Mouse (Mus musculus) kidney, postnatal 0 days (tissue): ENCODE measurements at regions not wholly inside any gene's neighbourhood (a gene's known extent, or its start where the extent isn't known, plus 50 kb on each side); places are given as distances from the start of the nearest gene placed in this dataset.

ENCODE experiments used
- ATAC-seq: fragments of 200-750 bp; cut with Nextera tagmentation; replicated peaks from 2 replicates; pipeline ENCODE4 v1.8.0; 2017; ENCODE audit warnings: low read depth, moderate number of reproducible peaks, moderate TSS enrichment, moderate library complexity; ENCODE audit not compliant: low FRiP score
- DNase-seq: peaks from one replicate; pipeline ENCODE4 v3.0.0-alpha.2; 2016; ENCODE audit warnings: low spot score
- H3K27ac ChIP-seq: fragments of 300-500 bp; sonication (generic); 2 replicates; pipeline ENCODE4 v1.5.1; 2014; ENCODE audit warnings: mild to moderate bottlenecking
- H3K27me3 ChIP-seq: fragments of 300-500 bp; sonication (generic); 2 replicates; pipeline ENCODE4 v1.6.1; 2014; ENCODE audit warnings: low read length, mixed read lengths; ENCODE audit not compliant: insufficient read depth
- H3K36me3 ChIP-seq: fragments of 300-500 bp; sonication (generic); 2 replicates; pipeline ENCODE4 v1.6.1; 2014; ENCODE audit warnings: low read length, mixed read lengths; ENCODE audit not compliant: insufficient read depth
- H3K4me1 ChIP-seq: fragments of 300-500 bp; sonication (generic); replicated peaks from 2 replicates; pipeline ENCODE4 v1.6.1; 2014; ENCODE audit warnings: antibody characterized with exemption, low read length, mixed read lengths; ENCODE audit not compliant: insufficient read depth
- H3K4me2 ChIP-seq: fragments of 300-500 bp; sonication (generic); 2 replicates; pipeline ENCODE4 v1.6.1; 2014; ENCODE audit warnings: mild to moderate bottlenecking, low read length, moderate library complexity, mixed read lengths
- H3K4me3 ChIP-seq: fragments of 300-500 bp; sonication (generic); replicated peaks from 2 replicates; pipeline ENCODE4 v1.5.1; 2014; ENCODE audit warnings: low read depth, low read length
- H3K9ac ChIP-seq: fragments of 300-500 bp; sonication (generic); 2 replicates; pipeline ENCODE4 v1.6.1; 2014; ENCODE audit warnings: low read depth, low read length
- H3K9me3 ChIP-seq: fragments of 300-500 bp; sonication (generic); replicated peaks from 2 replicates; pipeline ENCODE4 v1.6.1; 2016; ENCODE audit warnings: low read length, inconsistent platforms, mixed read lengths
- CTCF ChIP-seq: IDR thresholded peaks from 2 replicates; pipeline ENCODE4 v1.5.1; 2016; ENCODE audit warnings: antibody characterized with exemption, low read depth, mild to moderate bottlenecking, moderate library complexity
- WGBS: fragments of 180-500 bp; shearing (Covaris S2); extraction: QIAGEN DNeasy Blood & Tissue Kit; methylation state at CpG from one replicate; pipeline ENCODE4 v1.1.7; 2014; 5-methylcytosine and 5-hydroxymethylcytosine counted together

- peak; percentile 56 for DNase-seq
- no peak for ATAC-seq
- Histone ChIP-seq H3K27me3 (no peaks in the 10 kb centered on the region), H3K4me3 (no peak overlapping the region), H3K36me3 (no peaks in the 10 kb centered on the region), H3K27ac (no peak overlapping the region), H3K9ac (no peak overlapping the region), H3K4me2 (no peak overlapping the region), H3K9me3 (no peaks in the 10 kb centered on the region), H3K4me1 (no peaks in the 10 kb centered on the region)
- 58% methylated on average over 2 of the region's 2 CpGs for WGBS
- no peak for TF ChIP-seq CTCF
These were observed 590.6 kb upstream of the Diaph2 start for GRCm38 (mm10) chrX:129158794-129159411.
